Mouse (Mus musculus) retina, postnatal 7 days (tissue): ENCODE measurements around the gene Gpr132.

Experiments
- DNase-seq: peaks from one replicate; pipeline ENCODE4 v3.0.0-alpha.2; 2012; ENCODE audit warnings: low read depth, low spot score

Gene Gpr132

GRCm38 (mm10) chr12:112877073-112877576 lies 9.1 kb upstream of the Gpr132 start:
- DNase-seq, result no peak

GRCm38 (mm10) chr12:112876332-112877072 lies 8.5 kb upstream of the Gpr132 start:
- DNase-seq, result no peak

- DNase-seq, result peak; percentile 82
Measured at GRCm38 (mm10) chr12:112875225-112876013, 7.4 kb upstream of the Gpr132 start.

- DNase-seq, result no peak
Measured at GRCm38 (mm10) chr12:112874199-112874598, 6.2 kb upstream of the Gpr132 start.

GRCm38 (mm10) chr12:112873452-112874190 lies 5.6 kb upstream of the Gpr132 start:
- DNase-seq, result peak; percentile 67

- no peak for DNase-seq
Measured at GRCm38 (mm10) chr12:112872991-112873390, 5.0 kb upstream of the Gpr132 start.

- DNase-seq, result no peak
Measured at GRCm38 (mm10) chr12:112871272-112871671, 3.2 kb upstream of the Gpr132 start.

GRCm38 (mm10) chr12:112870775-112871174 lies 2.7 kb upstream of the Gpr132 start:
- no peak for DNase-seq

GRCm38 (mm10) chr12:112869783-112870204 lies 1.8 kb upstream of the Gpr132 start:
- no peak for DNase-seq

- DNase-seq, result no peak
Measured at GRCm38 (mm10) chr12:112867106-112867674, 838 bp downstream of the Gpr132 start.

- no peak for DNase-seq
Measured at GRCm38 (mm10) chr12:112866467-112867080, 1.5 kb downstream of the Gpr132 start.

- DNase-seq, result no peak
Measured at GRCm38 (mm10) chr12:112864804-112865203, 3.2 kb downstream of the Gpr132 start.

GRCm38 (mm10) chr12:112861911-112862321 lies 6.1 kb downstream of the Gpr132 start:
- no peak for DNase-seq

GRCm38 (mm10) chr12:112860765-112861164 lies 7.3 kb downstream of the Gpr132 start:
- DNase-seq, result no peak

- no peak for DNase-seq
Measured at GRCm38 (mm10) chr12:112859930-112860329, 8.1 kb downstream of the Gpr132 start.

GRCm38 (mm10) chr12:112858581-112859336 lies 9.3 kb downstream of the Gpr132 start:
- no peak for DNase-seq

- no peak for DNase-seq
Measured at GRCm38 (mm10) chr12:112857021-112857925, 10.8 kb downstream of the Gpr132 start.

GRCm38 (mm10) chr12:112856338-112856737 lies 11.7 kb downstream of the Gpr132 start:
- no peak for DNase-seq

- DNase-seq, result no peak
Measured at GRCm38 (mm10) chr12:112854610-112855333, 13.3 kb downstream of the Gpr132 start.
